Mouse (Mus musculus): ENCODE results near the gene Atrn.

- TF ChIP-seq CTCF (conservative IDR thresholded peaks at IDR 0.05; ENCODE audit: insufficient read depth, insufficient read length, low read depth, low read length) (no peak), POLR2A (IDR thresholded peaks at IDR 0.05; ENCODE audit: low read depth, low read length) (no peak)
These were observed 455 bp downstream of the Atrn start for GRCm38 (mm10) chr2:130906584-130907315.
